Mouse (Mus musculus) lung, adult 2 months (tissue): ENCODE results near the gene Dppa3.

ENCODE experiments used
- CTCF ChIP-seq: fragments of 200-500 bp; IDR thresholded peaks from 2 replicates; pipeline ENCODE4 v1.5.1; 2011; ENCODE audit warnings: mild to moderate bottlenecking, low read length, control low read depth; ENCODE audit not compliant: insufficient read depth
- POLR2A ChIP-seq: fragments of 200-500 bp; IDR thresholded peaks from 2 replicates; pipeline ENCODE4 v1.6.1; 2011; ENCODE audit warnings: low read depth, mild to moderate bottlenecking, control low read depth, low read length, borderline replicate concordance; ENCODE audit errors: extremely low read depth

DNA sequence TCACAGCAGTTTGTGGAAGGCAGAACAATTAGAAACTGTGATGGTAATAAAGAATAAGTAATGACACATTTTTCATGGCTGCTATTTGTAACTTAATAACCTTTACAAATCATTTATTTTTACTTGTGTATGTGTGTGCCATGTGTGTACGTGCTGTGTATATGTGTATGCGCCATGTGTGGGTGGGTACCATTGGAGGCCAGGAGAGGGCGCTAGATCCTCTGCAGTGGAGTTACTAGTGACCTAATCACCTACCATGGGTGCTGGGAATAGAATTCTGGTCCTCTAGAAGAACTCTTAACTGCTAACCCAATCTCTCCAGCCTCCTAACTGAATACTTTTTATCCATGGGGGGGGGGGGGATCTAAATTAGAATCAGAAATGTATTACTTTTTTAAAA is 23.7 kb downstream of the Dppa3 start:
- no peak for TF ChIP-seq CTCF
- no peak for TF ChIP-seq POLR2A
